Mouse (Mus musculus): ENCODE results near the gene Wdr46.

GRCm38 (mm10) chr17:33932448-33932847 lies 8.0 kb upstream of the Wdr46 start:
- TF ChIP-seq TAL1 (IDR thresholded peaks at IDR 0.05; ENCODE audit: low read length) (no peak), GATA1 (IDR thresholded peaks at IDR 0.05; ENCODE audit: low read length) (no peak)
